ENCODE assay signal across 9 mouse cellular contexts in the genomic region with DNA sequence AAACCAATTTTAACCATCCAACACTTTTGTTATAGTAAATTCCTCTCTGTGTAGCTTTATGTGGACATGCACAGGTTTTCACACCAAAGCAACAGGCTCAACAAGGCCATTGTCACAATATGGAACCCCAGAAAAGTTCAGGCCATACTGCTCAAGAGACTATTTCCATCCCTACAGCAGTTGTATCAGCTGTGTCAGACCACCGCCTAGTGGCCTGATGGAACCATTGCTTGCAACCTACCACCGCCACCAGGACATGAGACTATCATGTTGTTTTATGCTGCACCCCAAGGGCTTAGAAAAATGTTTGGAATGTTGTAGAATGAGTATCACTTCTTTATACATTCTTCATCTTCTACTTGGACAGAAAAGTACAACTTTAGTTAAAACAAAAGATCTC. TPM values are rescaled to one million over a fixed set of nuclear protein-coding genes. Genes with fewer than 3 reads are reported as not detected.
DNase-seq lines count a peak whose midpoint lies in the region; ATAC-seq lines count a peak whose summit lies in the region.
"Had no signal": no experiment of that assay in that cellular context is flagged by ENCODE, and none has a peak within 500 bp of the region (broad histone marks: within the 10 kb centered on the region; RNA-seq: fewer than 3 reads in every experiment).

No protein-coding gene starts in this region.

- H3K4me2 ChIP-seq in hindbrain, embryonic 14.5 days (replicated peaks) = no peak overlapping the region

- no peak overlapping the region for H3K9ac ChIP-seq in hindbrain, embryonic 14.5 days

- H3K36me3 ChIP-seq in hindbrain, embryonic 14.5 days (replicated peaks; ENCODE audit: control insufficient read depth, insufficient read depth) = no peaks in the 10 kb centered on the region

- H3K4me1 ChIP-seq in hindbrain, embryonic 14.5 days (replicated peaks; ENCODE audit: control insufficient read depth, insufficient read depth, low read length) = no peaks in the 10 kb centered on the region

- no peaks in the 10 kb centered on the region for H3K9me3 ChIP-seq in hindbrain, embryonic 14.5 days (ENCODE audit: control insufficient read depth, low read length)
- H3K9me3 ChIP-seq: megakaryocyte, embryonic 14.5 days had no signal

- no peak overlapping the region for H3K4me3 ChIP-seq in hindbrain, embryonic 14.5 days (replicated peaks; ENCODE audit: low read length)
- H3K4me3 ChIP-seq: megakaryocyte, embryonic 14.5 days had no signal

- 7% methylated on average over 2 of the region's 2 CpGs for WGBS in hindbrain, embryonic 14.5 days

- no peak overlapping the region for H3K27ac ChIP-seq in hindbrain, embryonic 14.5 days

- H3K27me3 ChIP-seq in hindbrain, embryonic 14.5 days (ENCODE audit: control insufficient read depth, insufficient read depth, low read length) = no peaks in the 10 kb centered on the region

- DNase-seq in cerebellum, adult 8-10 months = peak; percentile 19
- peak; percentile 72 to 74 for DNase-seq in adrenal gland, postnatal 36 days
- DNase-seq in forelimb bud, embryonic 11.5 days (ENCODE audit: low read depth, low spot score) = peak; percentile 68
- peak; percentile 78 for DNase-seq in hindbrain, embryonic 14.5 days (ENCODE audit: low spot score)
- DNase-seq in layer of hippocampus, postnatal 14 days (ENCODE audit: low spot score in 2 of 2) = peak; percentile 63 to 77
- DNase-seq in skeletal muscle tissue, adult 2 months (ENCODE audit: low read depth, low spot score) = peak; percentile 65

- ATAC-seq in cerebellum, adult (ENCODE audit: insufficient number of reproducible peaks, low FRiP score, low TSS enrichment) = no peak
- ATAC-seq in hindbrain, embryonic 14.5 days (ENCODE audit: low FRiP score) = no peak
- ATAC-seq in megakaryocyte progenitor cell, adult 5-6 weeks (replicated peaks; ENCODE audit: poor library complexity) = peak; percentile 85

RNA-seq across cellular contexts. Expression of a gene that starts 10.5 kb away (rescaled TPM):
- total RNA-seq in adrenal gland, postnatal 36 days (2021) = 10 to 100 TPM; 21.7 to 30.4 TPM
- 27.7 and 29.1 TPM in 2 replicates for polyA plus RNA-seq in hindbrain, embryonic 14.5 days (2014; fragmentation: Nextera tagmentation; extraction: Ambion mirVana)
- 10 to 100 TPM; 17.1 to 17.8 TPM for total RNA-seq in layer of hippocampus, postnatal 14 days (2021)
- total RNA-seq in megakaryocyte progenitor cell, adult 5-6 weeks (2015) = 41.9 and 48.6 TPM in 2 replicates
- 57.7 and 61.9 TPM in 2 replicates for total RNA-seq in megakaryocyte progenitor cell, adult 5-6 weeks (2017)

RNA-seq across cellular contexts. Expression of a gene that starts 10.8 kb away (rescaled TPM):
- 1 to 10 TPM in 1 of 2 experiments, under 1 TPM in 1; 0.46 to 1.3 TPM for total RNA-seq in adrenal gland, postnatal 36 days (2021)
- polyA plus RNA-seq in hindbrain, embryonic 14.5 days (2014; fragmentation: Nextera tagmentation; extraction: Ambion mirVana) = 0.59 and 0.82 TPM in 2 replicates
- 1 to 10 TPM; 1.2 to 1.6 TPM for total RNA-seq in layer of hippocampus, postnatal 14 days (2021)
- total RNA-seq in megakaryocyte progenitor cell, adult 5-6 weeks (2015) = 0.05 TPM in 1 of 2 replicates, not detected in the other
- total RNA-seq in megakaryocyte progenitor cell, adult 5-6 weeks (2017) = not detected in 2 replicates

Comparison
In these comparisons a context has a peak if more than half of its experiments do, and no peak if none do; other contexts are left out.
1. DNase-seq: peak in every context shown above with its lines; median percentile 78 in hindbrain, embryonic 14.5 days; 73 in adrenal gland, postnatal 36 days; 70 in layer of hippocampus, postnatal 14 days; 68 in forelimb bud, embryonic 11.5 days; 65 in skeletal muscle tissue, adult 2 months; 19 in cerebellum, adult 8-10 months.